Mouse (Mus musculus): ENCODE data around the gene Tspan1. TPM values are rescaled to one million over a fixed set of nuclear protein-coding genes. Genes with fewer than 3 reads are reported as not detected.

Tspan1 gene
- not detected in 2 replicates for polyA plus RNA-seq (2012; ENCODE audit: low replicate concordance)

DNA sequence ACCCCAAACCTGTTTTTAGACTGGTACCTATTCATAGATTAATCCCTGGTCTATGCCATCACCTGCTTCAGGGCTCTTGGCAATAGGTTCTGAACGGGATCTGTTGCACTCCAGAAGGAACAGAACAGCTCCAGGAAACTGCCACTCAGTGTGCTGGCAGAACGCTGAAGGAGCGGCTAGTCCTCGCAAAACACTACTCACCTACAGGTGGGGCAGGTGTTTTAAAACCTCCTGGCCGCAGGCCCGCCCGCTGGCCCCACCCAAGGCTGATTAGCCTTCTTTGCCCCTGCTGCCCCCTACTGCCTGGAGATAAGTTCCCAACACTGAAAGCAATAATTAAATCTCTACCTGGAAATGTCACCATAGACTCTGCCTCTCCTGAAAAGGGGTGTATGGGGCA is at the start of gene Tspan1:
TSS of gene Tspan1 (minus strand) at position 198 of the 400 bp plus-strand sequence.

DNA sequence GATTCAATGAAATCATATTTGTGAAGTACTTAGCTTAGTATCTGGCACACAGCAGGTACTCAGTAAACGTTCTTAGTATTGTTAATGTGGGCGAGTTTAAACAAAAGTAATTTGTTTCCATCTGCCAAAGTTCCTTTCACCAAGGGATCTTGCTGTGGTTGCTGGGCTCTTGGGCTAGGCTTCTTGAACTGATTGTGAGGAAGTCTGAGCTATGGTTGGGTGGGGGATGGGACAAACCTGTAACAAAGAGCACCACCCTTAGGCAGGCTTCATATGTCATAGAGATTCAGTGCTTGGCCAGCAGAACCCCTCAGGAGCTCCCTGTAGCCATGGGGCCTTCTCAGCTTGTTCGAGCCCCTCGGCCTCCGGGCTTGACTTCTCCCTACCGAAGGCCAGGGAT is 5.7 kb upstream of the Tspan1 start, which contains the start of the genes 1700042G07Rik and Gm49337:
TSS of gene 1700042G07Rik (plus strand) at position 301 of the 400 bp plus-strand sequence.
TSS of gene Gm49337 (plus strand) at position 313 of the 400 bp plus-strand sequence.

DNA sequence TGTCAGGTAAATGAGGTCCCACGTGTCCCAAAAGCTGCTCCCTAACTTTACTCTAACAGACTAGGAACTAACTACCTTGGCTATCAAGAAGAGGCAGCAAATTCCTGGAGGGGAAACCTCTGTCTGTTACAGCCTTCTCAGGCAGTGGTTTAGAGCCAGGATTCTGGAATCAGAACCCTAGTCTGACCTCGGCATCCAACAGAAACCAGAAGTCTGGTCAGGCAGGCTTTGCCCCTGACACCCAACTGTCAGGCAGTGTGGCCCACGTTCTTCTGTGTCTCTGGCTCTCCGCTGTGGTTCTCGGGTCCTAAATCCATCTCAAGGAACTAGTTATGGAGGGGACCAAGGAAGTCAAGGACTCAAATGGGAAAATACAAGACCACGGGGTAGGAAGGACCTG is 16.2 kb downstream of the Tspan1 start, which contains the start of gene Lurap1:
TSS of gene Lurap1 (minus strand) at position 101 of the 400 bp plus-strand sequence.

DNA sequence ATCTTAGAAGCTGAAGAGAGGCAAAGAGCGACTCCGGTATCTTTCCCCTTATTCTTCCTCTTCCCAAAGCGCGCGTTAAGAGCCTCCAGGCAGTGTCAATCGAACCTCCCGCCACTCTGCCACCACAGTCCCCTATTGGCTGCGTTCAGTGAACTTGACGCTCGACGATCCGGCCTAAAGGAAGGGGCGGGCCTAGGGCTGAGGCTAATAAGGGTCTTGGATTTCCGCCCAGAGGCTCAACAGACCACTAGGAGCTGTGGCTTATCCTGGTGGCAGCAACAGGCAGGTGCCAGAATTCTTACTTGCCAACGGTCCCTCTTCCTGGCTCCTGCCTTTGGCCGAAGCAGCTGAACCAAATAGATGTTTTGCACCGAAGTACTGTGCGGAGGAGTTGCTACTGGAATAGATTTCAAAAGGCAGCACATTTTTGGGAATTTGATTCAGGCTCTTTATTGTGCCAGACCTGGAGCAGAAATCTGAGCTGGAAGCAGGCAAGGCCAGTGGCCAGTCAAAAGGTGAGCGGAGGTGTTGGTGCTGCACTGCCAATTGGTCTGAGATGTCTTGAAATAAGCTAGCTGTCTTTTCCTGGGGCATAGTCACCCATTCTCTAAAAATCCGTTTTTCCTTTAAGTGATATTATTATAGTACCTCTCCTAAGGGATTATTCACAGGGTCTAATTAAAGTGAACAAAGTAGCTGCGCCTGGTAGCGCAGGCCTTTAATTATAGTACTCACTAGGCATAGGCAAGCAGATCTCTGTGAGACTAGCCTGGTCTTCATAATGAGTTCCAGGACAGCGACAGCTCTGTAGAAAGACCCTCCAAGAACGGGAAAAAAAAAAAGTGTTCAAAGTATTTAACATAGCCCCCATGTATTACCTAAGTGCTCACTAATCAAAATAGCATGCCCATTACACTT is 43.5 kb downstream of the Tspan1 start, which contains the start of the genes Rad54l and Pomgnt1:
TSS of gene Rad54l (minus strand) at position 89 of the 918 bp plus-strand sequence.
TSS of gene Pomgnt1 (plus strand) at position 239 of the 918 bp plus-strand sequence.

Other genes starting within 250 kb of the Tspan1 start
- 0.04 TPM in 1 of 2 replicates, not detected in the other for gene Dmbx1, start 227.7 kb downstream of the Tspan1 start, polyA plus RNA-seq (2012; ENCODE audit: low replicate concordance)
- 38.6 and 41.0 TPM in 2 replicates for gene Faah, start 149.7 kb downstream of the Tspan1 start, polyA plus RNA-seq (2012; ENCODE audit: low replicate concordance)
- 0.69 and 1.3 TPM in 2 replicates for gene Nsun4, start 113.7 kb downstream of the Tspan1 start, polyA plus RNA-seq (2012; ENCODE audit: low replicate concordance)
- gene Uqcrh, start 92.5 kb downstream of the Tspan1 start, polyA plus RNA-seq (2012; ENCODE audit: low replicate concordance) = 36.9 and 46.0 TPM in 2 replicates
- gene Lrrc41, start 92.3 kb downstream of the Tspan1 start, polyA plus RNA-seq (2012; ENCODE audit: low replicate concordance) = 14.2 and 26.6 TPM in 2 replicates
- gene Rad54l, start 43.9 kb downstream of the Tspan1 start, polyA plus RNA-seq (2012; ENCODE audit: low replicate concordance) = 0.15 and 0.76 TPM in 2 replicates
- 6.5 and 11.3 TPM in 2 replicates for gene Pomgnt1, start 43.8 kb downstream of the Tspan1 start, polyA plus RNA-seq (2012; ENCODE audit: low replicate concordance)
- 1.2 and 3.1 TPM in 2 replicates for gene Lurap1, start 16.3 kb downstream of the Tspan1 start, polyA plus RNA-seq (2012; ENCODE audit: low replicate concordance)
- gene 1700042G07Rik, start 5.8 kb upstream of the Tspan1 start, polyA plus RNA-seq (2012; ENCODE audit: low replicate concordance) = not detected in 2 replicates
- gene Gm49337, start 5.8 kb upstream of the Tspan1 start, polyA plus RNA-seq (2012; ENCODE audit: low replicate concordance) = not detected in 2 replicates
- gene Pik3r3, start 54.0 kb upstream of the Tspan1 start, polyA plus RNA-seq (2012; ENCODE audit: low replicate concordance) = 2.2 and 4.4 TPM in 2 replicates